Mouse (Mus musculus): ENCODE measurements around the gene Ctsg. TPM values are rescaled to one million over a fixed set of nuclear protein-coding genes. Genes with fewer than 3 reads are reported as not detected.

Ctsg gene
- total RNA-seq, 2 experiments from 2014 or later = 0.56 to 0.96 TPM

Small RNAs within 50 kb of the gene (microRNA-seq; reads per million reads assigned to microRNA genes)
- not detected for gene Mir6949

Other genes starting within 250 kb of the Ctsg start
- 10 to 100 TPM; 27.5 to 33.0 TPM for gene Nynrin, start 248.6 kb downstream of the Ctsg start, total RNA-seq (2021)
- under 1 TPM; 0.47 to 0.52 TPM for gene Cbln3, start 218.2 kb downstream of the Ctsg start, total RNA-seq (2021)
- gene Khnyn, start 217.6 kb downstream of the Ctsg start, total RNA-seq (2021) = 10 to 100 TPM; 15.7 to 16.9 TPM
- 10 to 100 TPM; 45.7 to 50.1 TPM for gene Sdr39u1, start 202.3 kb downstream of the Ctsg start, total RNA-seq (2021)
- gene Cma1, start 157.9 kb downstream of the Ctsg start, total RNA-seq (2021) = 10 to 100 TPM; 70.9 to 91.6 TPM
- 1 to 10 TPM; 3.7 to 4.2 TPM for gene Cma2, start 151.6 kb downstream of the Ctsg start, total RNA-seq (2021)
- not detected for gene Mcpt1, start 84.6 kb downstream of the Ctsg start, total RNA-seq (2021)
- not detected for gene Mcpt9, start 72.1 kb downstream of the Ctsg start, total RNA-seq (2021)
- not detected for gene Mcpt2, start 60.5 kb downstream of the Ctsg start, total RNA-seq (2021)
- 10 to 100 TPM; 48.3 to 50.8 TPM for gene Mcpt4, start 40.3 kb downstream of the Ctsg start, total RNA-seq (2021)
- gene Mcpt8, start 17.3 kb downstream of the Ctsg start, total RNA-seq (2021) = not detected
- gene Gzme, start 18.1 kb upstream of the Ctsg start, total RNA-seq (2021) = not detected
- gene Gzmd, start 30.0 kb upstream of the Ctsg start, total RNA-seq (2021) = not detected
- not detected for gene Gzmg, start 57.0 kb upstream of the Ctsg start, total RNA-seq (2021)
- under 1 TPM; 0.29 TPM for gene Gzmn, start 72.0 kb upstream of the Ctsg start, total RNA-seq (2021)
- gene Gzmf, start 108.8 kb upstream of the Ctsg start, total RNA-seq (2021) = not detected
- not detected for gene Gzmc, start 132.1 kb upstream of the Ctsg start, total RNA-seq (2021)
- not detected for gene Gzmb, start 159.7 kb upstream of the Ctsg start, total RNA-seq (2021)